Mouse (Mus musculus) lung, embryonic 14.5 days (tissue): Measurements from ENCODE around the gene Gm10842. TPM values are rescaled to one million over a fixed set of nuclear protein-coding genes. Genes with fewer than 3 reads are reported as not detected.
A peak's percentile ranks its signal among the peaks of the same experiment; 100 is the strongest.
"Not testable (repeated sequence)": the region's sequence is repeated elsewhere in the genome, so short reads cannot be mapped to it uniquely, and the experiment has no call there.

ENCODE experiments used
- ATAC-seq: fragments of 200-750 bp; cut with Nextera tagmentation; 2 replicates; pipeline ENCODE4 v1.8.0; 2017; ENCODE audit warnings: mild to moderate bottlenecking, moderate TSS enrichment, moderate library complexity; ENCODE audit not compliant: insufficient read depth
- DNase-seq: peaks from one replicate; pipeline ENCODE4 v3.0.0-alpha.2; 2015
- H3K27ac ChIP-seq: fragments of 300-500 bp; sonication (generic); 2 replicates; pipeline ENCODE4 v1.5.1; 2014; ENCODE audit warnings: low read depth, mild to moderate bottlenecking, moderate library complexity
- H3K27me3 ChIP-seq: fragments of 300-500 bp; sonication (generic); 2 replicates; pipeline ENCODE4 v1.6.1; 2014; ENCODE audit warnings: low read length, control low read depth; ENCODE audit not compliant: insufficient read depth
- H3K36me3 ChIP-seq: fragments of 300-500 bp; sonication (generic); 2 replicates; pipeline ENCODE4 v1.6.1; 2014; ENCODE audit warnings: control low read depth; ENCODE audit not compliant: insufficient read depth
- H3K4me1 ChIP-seq: fragments of 300-500 bp; sonication (generic); 2 replicates; pipeline ENCODE4 v1.6.1; 2014; ENCODE audit warnings: antibody characterized with exemption, control low read depth; ENCODE audit not compliant: insufficient read depth
- H3K4me2 ChIP-seq: fragments of 300-500 bp; sonication (generic); 2 replicates; pipeline ENCODE4 v1.6.1; 2014; ENCODE audit warnings: mild to moderate bottlenecking
- H3K4me3 ChIP-seq: fragments of 300-500 bp; sonication (generic); 2 replicates; pipeline ENCODE4 v1.5.1; 2014; ENCODE audit warnings: low read depth, low read length
- H3K9ac ChIP-seq: fragments of 300-500 bp; sonication (generic); 2 replicates; pipeline ENCODE4 v1.6.1; 2014
- H3K9me3 ChIP-seq: fragments of 300-500 bp; sonication (generic); 2 replicates; pipeline ENCODE4 v1.6.1; 2016; ENCODE audit warnings: low read depth, low read length, control low read depth
- CTCF ChIP-seq: IDR thresholded peaks from 2 replicates; pipeline ENCODE4 v1.5.1; 2016; ENCODE audit warnings: antibody characterized with exemption, low read depth
- WGBS: fragments of 180-500 bp; shearing (Covaris S2); extraction: QIAGEN DNeasy Blood & Tissue Kit; methylation state at CpG from one replicate; pipeline ENCODE4 v1.1.7; 2014; 5-methylcytosine and 5-hydroxymethylcytosine counted together
- polyA plus RNA-seq: library from polyadenylated mRNA; unstranded; fragments of >200 nt; fragmentation: Nextera tagmentation; extraction: Ambion mirVana; gene quantifications from 2 replicates; pipeline ENCODE4 v1.2.1, GENCODE M21; 2014

Gm10842 gene
- not detected in 2 replicates for polyA plus RNA-seq

GRCm38 (mm10) chr11:105146593-105146992 lies at the start of gene Gm10842:
Gene Gm10842 (plus strand): TSS chr11:105146893.
- Histone ChIP-seq H3K4me1 (no peaks in the 10 kb centered on the region), H3K36me3 (no peaks in the 10 kb centered on the region), H3K9ac (no peak within 1 kb of the TSS), H3K27ac (no peak within 1 kb of the TSS), H3K4me3 (no peak within 1 kb of the TSS), H3K4me2 (no peak within 1 kb of the TSS), H3K27me3 (no peaks in the 10 kb centered on the region), H3K9me3 (no peaks in the 10 kb centered on the region)
- DNase-seq (no peak), ATAC-seq (no peak)
- TF ChIP-seq CTCF: no peak
- 72% methylated on average over 3 of the region's 3 CpGs for WGBS

GRCm38 (mm10) chr11:105112448-105112847 lies 34.2 kb upstream of the Gm10842 start:
- 70% methylated on average over 22 of the region's 22 CpGs for WGBS
- not testable (repeated sequence) for H3K36me3 ChIP-seq, H3K27me3 ChIP-seq, ATAC-seq, H3K4me2 ChIP-seq, H3K9ac ChIP-seq, H3K4me3 ChIP-seq, H3K4me1 ChIP-seq, H3K9me3 ChIP-seq, H3K27ac ChIP-seq, DNase-seq

GRCm38 (mm10) chr11:105117814-105118213 lies 28.9 kb upstream of the Gm10842 start:
- no peak for TF ChIP-seq CTCF
- WGBS: 78% methylated on average over 7 of the region's 7 CpGs
- no peak overlapping the region for H3K4me3 ChIP-seq
- ATAC-seq (no peak), DNase-seq (no peak)
- H3K4me2 ChIP-seq: no peak overlapping the region
- H3K9me3 ChIP-seq: no peaks in the 10 kb centered on the region
- no peak overlapping the region for H3K27ac ChIP-seq
- no peaks in the 10 kb centered on the region for H3K36me3 ChIP-seq
- no peaks in the 10 kb centered on the region for H3K27me3 ChIP-seq
- no peak overlapping the region for H3K9ac ChIP-seq
- no peaks in the 10 kb centered on the region for H3K4me1 ChIP-seq

- WGBS: 22% methylated on average over 4 of the region's 4 CpGs
- H3K4me2 ChIP-seq: no peak overlapping the region
- H3K4me3 ChIP-seq: no peak overlapping the region
- H3K9ac ChIP-seq: no peak overlapping the region
- H3K27ac ChIP-seq: no peak overlapping the region
- H3K9me3 ChIP-seq: no peaks in the 10 kb centered on the region
- H3K27me3 ChIP-seq: no peaks in the 10 kb centered on the region
- ATAC-seq (no peak), DNase-seq (no peak)
- no peaks in the 10 kb centered on the region for H3K4me1 ChIP-seq
- no peaks in the 10 kb centered on the region for H3K36me3 ChIP-seq
- no peak for TF ChIP-seq CTCF
Measured at GRCm38 (mm10) chr11:105120551-105121061, 26.1 kb upstream of the Gm10842 start.

- not testable (repeated sequence) for H3K27me3 ChIP-seq, H3K9ac ChIP-seq, ATAC-seq, H3K4me2 ChIP-seq, H3K9me3 ChIP-seq, H3K27ac ChIP-seq, H3K36me3 ChIP-seq, H3K4me1 ChIP-seq, DNase-seq, H3K4me3 ChIP-seq
- 64% methylated on average over 5 of the region's 5 CpGs for WGBS
- peak; percentile 9; the same call in 1 of the 2 replicates for TF ChIP-seq CTCF
Measured at GRCm38 (mm10) chr11:105121792-105122191, 24.9 kb upstream of the Gm10842 start.

GRCm38 (mm10) chr11:105123986-105124385 lies 22.7 kb upstream of the Gm10842 start:
- ATAC-seq (no peak; the same call in 1 of the 2 replicates), DNase-seq (peak; percentile 87)
- H3K36me3 ChIP-seq: peaks cover 3% of the 10 kb centered on the region; the same call in 1 of the 2 replicates
- 3% methylated on average over 9 of the region's 9 CpGs for WGBS
- H3K4me3 ChIP-seq: no peak overlapping the region
- H3K9me3 ChIP-seq: no peaks in the 10 kb centered on the region
- H3K27me3 ChIP-seq: no peaks in the 10 kb centered on the region
- H3K9ac ChIP-seq: no peak overlapping the region
- no peak overlapping the region for H3K27ac ChIP-seq
- TF ChIP-seq CTCF: peak; percentile 85
- no peak overlapping the region for H3K4me2 ChIP-seq
- H3K4me1 ChIP-seq: peaks cover 7% of the 10 kb centered on the region

GRCm38 (mm10) chr11:105125735-105126519 lies 20.8 kb upstream of the Gm10842 start, which contains the start of gene Mettl2:
Gene Mettl2 (plus strand): TSS chr11:105126425.
- ATAC-seq: peak; percentile 90
- DNase-seq: peak; percentile 95
- peak within 1 kb of the TSS; percentile 99 for H3K4me3 ChIP-seq
- peak within 1 kb of the TSS; percentile 71 for H3K9ac ChIP-seq
- peaks cover 7% of the 10 kb centered on the region for H3K4me1 ChIP-seq
- peak; percentile 77 for TF ChIP-seq CTCF
- H3K9me3 ChIP-seq: no peaks in the 10 kb centered on the region
- H3K4me2 ChIP-seq: peak within 1 kb of the TSS; percentile 83
- H3K36me3 ChIP-seq: peaks cover 22% of the 10 kb centered on the region
- WGBS: 1% methylated on average over 38 of the region's 38 CpGs
- no peaks in the 10 kb centered on the region for H3K27me3 ChIP-seq
- peak within 1 kb of the TSS; percentile 84; the same call in 1 of the 2 replicates for H3K27ac ChIP-seq
